Mouse (Mus musculus) midbrain, embryonic 16.5 days (tissue): Measurements from ENCODE around the gene Pigl. TPM values are rescaled to one million over a fixed set of nuclear protein-coding genes. Genes with fewer than 3 reads are reported as not detected.
"Not testable (repeated sequence)": the region's sequence is repeated elsewhere in the genome, so short reads cannot be mapped to it uniquely, and the experiment has no call there.

ENCODE experiments used
- ATAC-seq: fragments of 200-750 bp; cut with Nextera tagmentation; 2 replicates; pipeline ENCODE4 v1.8.0; 2017; ENCODE audit warnings: moderate TSS enrichment
- H3K27ac ChIP-seq: fragments of 300-500 bp; sonication (generic); 2 replicates; pipeline ENCODE4 v1.5.1; 2014; ENCODE audit warnings: mild to moderate bottlenecking, low read length, mixed read lengths
- H3K27me3 ChIP-seq: fragments of 300-500 bp; sonication (generic); 2 replicates; pipeline ENCODE4 v1.6.1; 2014; ENCODE audit warnings: low read depth, low read length, mixed read lengths; ENCODE audit not compliant: control insufficient read depth, insufficient read depth
- H3K36me3 ChIP-seq: fragments of 300-500 bp; sonication (generic); 2 replicates; pipeline ENCODE4 v1.6.1; 2014; ENCODE audit warnings: mild to moderate bottlenecking, low read length, moderate library complexity, mixed read lengths; ENCODE audit not compliant: control insufficient read depth, insufficient read depth
- H3K4me1 ChIP-seq: fragments of 300-500 bp; sonication (generic); 2 replicates; pipeline ENCODE4 v1.6.1; 2014; ENCODE audit warnings: mild to moderate bottlenecking, low read length, mixed read lengths; ENCODE audit not compliant: control insufficient read depth, insufficient read depth
- H3K4me2 ChIP-seq: fragments of 300-500 bp; sonication (generic); 2 replicates; pipeline ENCODE4 v1.6.1; 2014; ENCODE audit warnings: mild to moderate bottlenecking, low read length, mixed read lengths
- H3K4me3 ChIP-seq: fragments of 300-500 bp; sonication (generic); 2 replicates; pipeline ENCODE4 v1.5.1; 2014; ENCODE audit warnings: low read depth, mild to moderate bottlenecking, low read length, moderate library complexity, mixed read lengths
- H3K9ac ChIP-seq: fragments of 300-500 bp; sonication (generic); 2 replicates; pipeline ENCODE4 v1.6.1; 2014; ENCODE audit warnings: low read depth, low read length, mixed read lengths
- H3K9me3 ChIP-seq: fragments of 300-500 bp; sonication (generic); replicated peaks from 2 replicates; pipeline ENCODE4 v1.6.1; 2014; ENCODE audit warnings: mild to moderate bottlenecking, low read length, mixed read lengths; ENCODE audit not compliant: control insufficient read depth, poor library complexity, severe bottlenecking
- WGBS: fragments of 180-500 bp; shearing (Covaris S2); extraction: QIAGEN DNeasy Blood & Tissue Kit; methylation state at CpG from one replicate; pipeline ENCODE4 v1.1.7; 2014; 5-methylcytosine and 5-hydroxymethylcytosine counted together
- polyA plus RNA-seq: library from polyadenylated mRNA; unstranded; fragments of >200 nt; fragmentation: Nextera tagmentation; extraction: Ambion mirVana; gene quantifications from 2 replicates; pipeline ENCODE4 v1.2.1, GENCODE M21; 2015

Gene Pigl
- polyA plus RNA-seq, 1 experiment from 2014 or later, result 9.3 TPM

DNA sequence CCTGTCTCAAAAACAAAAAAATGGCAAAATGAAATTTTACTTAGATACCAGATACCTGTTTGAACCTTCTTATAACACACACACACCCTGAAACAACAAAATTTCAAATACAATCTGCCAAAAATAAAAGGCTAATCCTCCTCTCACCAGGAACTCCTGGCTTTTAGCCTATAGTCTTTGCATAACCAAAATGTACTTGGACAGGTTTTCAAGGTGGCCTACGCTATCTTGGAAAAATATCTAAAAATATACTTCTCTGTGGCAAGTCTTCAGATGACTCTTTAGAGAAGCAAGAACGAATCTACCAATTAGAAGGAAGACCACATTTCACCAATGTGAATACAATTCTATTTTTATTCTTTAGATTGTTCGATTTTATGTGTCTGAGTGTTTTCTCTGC is 12.5 kb upstream of the Pigl start:
- 98% methylated on average over 3 of the region's 3 CpGs for WGBS
- Histone ChIP-seq H3K4me2 (no peak overlapping the region), H3K27me3 (no peaks in the 10 kb centered on the region), H3K4me3 (no peak overlapping the region), H3K9me3 (no peaks in the 10 kb centered on the region), H3K9ac (no peak overlapping the region), H3K4me1 (no peaks in the 10 kb centered on the region), H3K36me3 (no peaks in the 10 kb centered on the region), H3K27ac (no peak overlapping the region)
- ATAC-seq, result no peak

DNA sequence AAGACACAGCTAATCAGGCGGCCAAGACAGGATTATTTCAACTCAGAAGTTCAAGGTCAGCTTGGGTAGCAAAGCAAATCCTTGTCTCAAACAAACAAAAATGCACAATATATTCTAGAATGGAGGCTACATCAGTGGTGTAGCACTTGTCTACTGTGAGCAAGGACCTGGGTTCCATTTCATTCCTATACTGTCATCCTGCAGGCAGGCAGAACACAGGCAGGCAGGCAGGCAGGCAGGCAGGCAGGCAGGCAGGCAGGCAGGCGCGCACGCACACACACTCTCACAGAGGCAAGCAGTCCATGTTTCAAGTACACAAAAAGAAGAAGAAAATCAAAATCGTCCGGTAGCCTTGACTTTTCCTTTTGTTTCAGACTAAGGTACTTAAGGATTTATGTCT is 9.3 kb upstream of the Pigl start:
- no peak overlapping the region for H3K9ac ChIP-seq
- H3K4me3 ChIP-seq, result no peak overlapping the region
- WGBS, result 93% methylated on average over 6 of the region's 6 CpGs
- H3K27ac ChIP-seq, result no peak overlapping the region
- ATAC-seq, result no peak
- no peak overlapping the region for H3K4me2 ChIP-seq
- H3K36me3 ChIP-seq, result no peaks in the 10 kb centered on the region
- no peaks in the 10 kb centered on the region for H3K9me3 ChIP-seq
- 0 out of 2 replicates have a peak, but pooled peaks cover 6% of the 10 kb centered on the region for H3K4me1 ChIP-seq
- H3K27me3 ChIP-seq, result no peaks in the 10 kb centered on the region

DNA sequence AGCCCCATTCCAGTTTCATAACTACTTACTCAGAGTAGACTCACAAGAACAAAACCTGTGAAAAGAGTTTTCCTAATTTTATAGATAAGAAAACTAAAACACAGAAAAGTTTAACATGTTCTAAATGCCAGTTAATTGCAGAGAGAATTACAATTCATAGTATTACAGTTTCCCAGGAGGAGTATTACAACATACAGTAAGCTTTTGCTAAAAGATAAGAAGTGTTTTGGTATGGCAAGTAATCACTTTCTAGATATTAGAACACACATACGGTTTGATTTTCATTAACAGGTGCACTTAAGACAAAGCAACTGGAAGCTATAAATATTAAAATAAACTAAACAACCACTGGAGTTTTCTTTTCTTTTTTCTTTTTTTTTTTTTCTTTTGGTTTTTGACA is 3.1 kb upstream of the Pigl start:
- Histone ChIP-seq H3K4me3 (no peak overlapping the region), H3K9ac (no peak overlapping the region), H3K27ac (no peak overlapping the region), H3K9me3 (no peaks in the 10 kb centered on the region), H3K4me2 (peak overlapping the region; percentile 78), H3K4me1 (peaks cover 23% of the 10 kb centered on the region), H3K27me3 (no peaks in the 10 kb centered on the region), H3K36me3 (no peaks in the 10 kb centered on the region)
- 71% methylated on average over 1 of the region's 1 CpGs for WGBS
- ATAC-seq, result no peak

DNA sequence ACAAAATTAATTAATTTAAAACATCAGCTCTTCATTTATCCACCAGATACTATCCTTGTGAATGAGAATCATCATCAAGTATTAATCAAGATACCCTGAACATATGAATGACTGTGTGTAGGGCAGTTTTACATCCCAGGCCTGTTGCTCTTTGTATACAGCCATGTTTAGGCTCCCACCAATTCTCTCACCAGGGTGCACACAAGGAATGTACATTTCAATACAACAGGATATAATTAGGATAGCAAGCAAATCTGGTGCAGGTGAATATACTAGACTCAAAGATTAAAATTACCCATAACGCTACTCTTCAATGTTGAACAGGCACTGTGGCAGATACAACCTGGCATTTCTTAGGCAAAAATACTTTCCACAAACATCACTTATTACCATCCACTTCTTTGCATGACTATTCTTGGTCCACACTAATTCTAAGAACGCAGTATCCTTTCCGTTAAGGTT is 2.2 kb upstream of the Pigl start:
- Histone ChIP-seq H3K9me3 (no peaks in the 10 kb centered on the region), H3K4me2 (peak overlapping the region; percentile 78), H3K4me3 (peak overlapping the region; percentile 79), H3K27ac (peak overlapping the region; percentile 55; the same call in 1 of the 2 replicates), H3K4me1 (peaks cover 23% of the 10 kb centered on the region), H3K27me3 (no peaks in the 10 kb centered on the region), H3K36me3 (no peaks in the 10 kb centered on the region), H3K9ac (peak overlapping the region; percentile 86)
- no peak for ATAC-seq
- 4% methylated on average over 3 of the region's 3 CpGs for WGBS

DNA sequence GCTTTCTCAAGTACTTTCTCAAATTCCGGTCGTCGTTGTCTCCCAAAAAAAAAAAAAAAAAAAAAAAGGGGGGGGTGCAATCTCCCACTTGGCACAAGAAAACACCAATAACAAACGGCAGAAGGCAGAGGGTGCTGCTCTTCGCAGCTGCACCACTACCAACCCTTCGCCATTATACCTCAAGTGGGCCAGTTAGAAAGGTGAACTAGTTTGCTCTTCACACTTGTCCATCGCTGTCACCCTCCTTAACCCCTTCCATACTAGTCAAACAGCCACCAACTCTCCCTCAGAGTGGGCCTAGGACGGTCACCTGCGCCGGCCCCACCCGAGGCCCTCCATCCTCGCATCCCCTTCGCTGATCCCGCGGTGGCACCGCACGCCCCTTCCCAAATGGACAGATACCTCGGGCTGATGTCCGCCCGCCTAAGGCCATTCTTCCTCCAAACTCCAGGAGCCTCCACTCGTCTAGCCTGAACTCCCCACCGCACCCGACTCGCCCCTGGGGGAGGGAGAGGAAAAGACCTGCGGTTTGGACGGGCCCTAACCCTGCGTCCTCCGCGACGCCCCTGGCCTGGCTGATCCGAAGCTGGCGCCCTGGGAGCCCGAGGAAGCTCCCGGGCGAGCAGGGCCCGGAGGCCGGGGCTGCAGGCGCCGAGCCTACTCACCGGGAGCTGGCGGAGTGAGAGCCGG is 1.6 kb upstream of the Pigl start:
- H3K27me3 ChIP-seq, result no peaks in the 10 kb centered on the region
- H3K4me1 ChIP-seq, result peaks cover 23% of the 10 kb centered on the region
- no peaks in the 10 kb centered on the region for H3K9me3 ChIP-seq
- WGBS, result 0% methylated on average over 25 of the region's 42 CpGs
- ATAC-seq, result peak; percentile 85
- peak overlapping the region; percentile 86 for H3K9ac ChIP-seq
- peak overlapping the region; percentile 95 for H3K27ac ChIP-seq
- peak overlapping the region; percentile 79 for H3K4me3 ChIP-seq
- H3K4me2 ChIP-seq, result peak overlapping the region; percentile 78
- no peaks in the 10 kb centered on the region for H3K36me3 ChIP-seq

GRCm38 (mm10) chr11:62457241-62457890 is 894 bp upstream of the Pigl start:
- peak; percentile 95 for ATAC-seq
- Histone ChIP-seq H3K4me1 (peaks cover 23% of the 10 kb centered on the region), H3K4me2 (peak overlapping the region; percentile 88), H3K27me3 (no peaks in the 10 kb centered on the region), H3K27ac (peak overlapping the region; percentile 95), H3K36me3 (no peaks in the 10 kb centered on the region), H3K9me3 (no peaks in the 10 kb centered on the region), H3K4me3 (peak overlapping the region; percentile 79), H3K9ac (peak overlapping the region; percentile 86)
- 0% methylated on average over 58 of the region's 73 CpGs for WGBS

- under 1% methylated on average over 18 of the region's 18 CpGs for WGBS
- Histone ChIP-seq H3K27me3 (no peaks in the 10 kb centered on the region), H3K27ac (peak overlapping the region; percentile 95), H3K9ac (peak overlapping the region; percentile 86), H3K4me1 (peaks cover 23% of the 10 kb centered on the region), H3K36me3 (no peaks in the 10 kb centered on the region), H3K9me3 (no peaks in the 10 kb centered on the region), H3K4me2 (peak overlapping the region; percentile 88), H3K4me3 (peak overlapping the region; percentile 79)
- ATAC-seq, result no peak
Observed at GRCm38 (mm10) chr11:62457891-62458270, 379 bp upstream of the Pigl start.

- Histone ChIP-seq H3K36me3 (no peaks in the 10 kb centered on the region), H3K27me3 (no peaks in the 10 kb centered on the region), H3K4me2 (peak overlapping the region; percentile 88), H3K27ac (peak overlapping the region; percentile 95), H3K9ac (peak overlapping the region; percentile 86), H3K4me3 (peak overlapping the region; percentile 79), H3K4me1 (peaks cover 19% of the 10 kb centered on the region), H3K9me3 (no peaks in the 10 kb centered on the region)
- 2% methylated on average over 9 of the region's 9 CpGs for WGBS
- ATAC-seq, result no peak
Observed at GRCm38 (mm10) chr11:62458780-62459179, 520 bp downstream of the Pigl start.

GRCm38 (mm10) chr11:62462529-62462928 is 4.3 kb downstream of the Pigl start:
- ATAC-seq, H3K9me3 ChIP-seq, H3K4me1 ChIP-seq, H3K27ac ChIP-seq, H3K4me2 ChIP-seq, H3K4me3 ChIP-seq, H3K27me3 ChIP-seq, H3K9ac ChIP-seq, H3K36me3 ChIP-seq: not testable (repeated sequence)
- WGBS, result 89% methylated on average over 1 of the region's 1 CpGs
